Mouse (Mus musculus) kidney, postnatal 25 days (tissue): Measurements from ENCODE around the gene Zfp326.

Source experiments
- DNase-seq, 2 experiments: peaks; one replicate each; pipeline ENCODE4 v3.0.0; 2021; ENCODE audit warnings: mixed read lengths in 2 of 2

The Zfp326 gene

DNA sequence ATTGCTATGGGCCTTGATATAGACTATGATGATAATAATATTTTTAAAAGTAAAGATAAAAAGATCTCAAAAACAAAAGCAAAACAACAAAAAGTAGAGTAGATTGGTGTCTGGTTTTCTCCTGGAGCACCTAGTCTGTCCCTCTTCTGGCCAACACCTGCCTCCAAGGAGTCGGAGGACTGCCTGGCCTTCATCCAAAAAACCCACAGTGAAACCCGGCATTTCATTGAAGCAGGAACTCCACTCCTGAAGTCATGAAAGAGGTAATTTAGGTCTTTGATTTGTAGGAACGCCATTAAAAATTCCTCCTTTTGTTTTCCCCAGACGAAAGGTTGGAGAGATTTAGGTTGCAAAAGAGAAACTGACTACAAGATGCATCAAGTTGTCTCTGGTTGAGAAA, 8.9 kb upstream of the Zfp326 start:
- peak in 1 of 2 experiments; percentile 43 for DNase-seq

DNA sequence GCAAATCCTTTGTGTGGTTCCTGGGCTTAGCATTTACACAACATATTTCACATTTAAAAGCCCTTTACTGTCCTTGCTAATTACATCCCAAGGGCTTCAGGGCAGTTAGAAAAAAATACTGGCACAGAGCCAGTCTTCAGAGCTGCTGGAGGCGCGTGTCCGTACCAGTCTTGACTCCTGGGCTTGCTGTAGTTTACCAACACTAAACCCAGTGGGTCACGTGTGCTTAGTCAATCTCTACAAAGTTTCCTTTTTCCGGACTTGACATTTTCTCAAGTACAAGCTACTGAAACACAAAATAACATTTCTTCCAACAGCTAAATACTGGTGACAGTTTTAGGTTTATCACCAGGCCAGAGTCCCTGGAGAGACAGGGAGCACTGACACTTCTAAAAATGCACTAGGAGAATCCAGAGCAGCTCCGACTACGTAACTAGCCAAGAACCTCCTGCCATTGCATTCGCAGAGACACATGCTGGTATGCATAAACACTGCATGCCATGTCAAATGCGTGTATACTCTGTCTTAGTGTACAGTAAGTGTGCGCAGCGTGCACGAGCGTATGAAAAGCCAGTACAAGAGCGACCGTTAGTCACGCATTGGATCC, 8.4 kb upstream of the Zfp326 start:
- peak; percentile 74 to 80 for DNase-seq

DNA sequence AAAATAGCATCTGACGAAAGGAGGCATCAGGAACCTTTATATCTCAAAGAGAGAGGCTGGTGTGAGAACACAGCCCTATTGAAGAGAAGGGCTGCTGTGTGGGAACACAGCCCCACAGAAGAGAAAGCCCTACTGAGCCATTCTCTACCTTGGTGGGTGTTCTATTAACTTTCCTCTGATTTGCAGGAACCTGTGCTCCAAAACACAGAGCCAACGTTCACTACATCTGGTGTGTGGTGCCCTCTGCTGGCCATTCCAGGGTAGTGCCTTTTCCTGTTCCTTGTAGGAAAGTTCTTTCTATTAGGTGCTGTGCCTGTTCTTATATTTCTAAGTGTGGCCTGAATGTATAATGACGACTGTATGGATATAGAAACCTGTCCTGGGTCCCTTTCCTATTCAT, 7.8 kb upstream of the Zfp326 start:
- DNase-seq, result peak; percentile 84 to 89

DNA sequence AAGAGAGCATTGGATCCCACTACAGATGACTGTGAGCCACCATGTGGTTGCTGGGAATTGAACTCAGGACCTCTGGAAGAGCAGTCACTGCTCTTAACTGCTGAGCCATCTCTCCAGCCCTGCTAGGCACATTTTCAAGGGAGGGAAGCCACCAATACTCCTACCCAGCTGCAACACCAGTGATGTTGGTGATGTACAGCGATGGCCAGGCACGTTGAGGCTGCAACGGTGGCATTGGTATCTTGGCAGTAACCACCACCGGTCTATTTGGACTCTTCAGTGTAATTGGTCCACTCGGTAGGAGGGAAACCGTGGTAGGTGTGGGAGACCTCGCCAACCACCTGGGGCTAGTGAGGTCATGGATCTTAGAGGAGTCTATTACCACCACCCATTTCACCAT, 6.6 kb upstream of the Zfp326 start:
- DNase-seq, result no peak

DNA sequence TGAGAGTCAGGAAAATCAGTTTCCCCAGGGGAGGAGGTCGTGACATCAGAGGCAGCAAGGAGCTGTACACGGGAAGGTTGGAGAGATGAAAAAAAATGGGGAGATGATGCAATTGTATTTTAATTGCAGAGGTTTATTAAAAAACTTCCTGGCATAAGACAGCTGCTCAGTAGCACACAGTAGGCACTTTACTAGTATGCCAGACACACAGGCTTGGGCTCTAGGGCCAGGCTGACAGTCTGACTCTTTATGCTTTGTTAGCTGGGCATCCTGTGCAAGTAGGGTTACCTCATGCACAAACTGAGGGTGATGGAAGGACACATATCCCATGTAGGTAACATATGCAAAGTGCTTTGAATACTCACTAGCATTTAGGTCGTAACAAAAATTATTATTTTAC, 5.2 kb upstream of the Zfp326 start:
- no peak for DNase-seq

DNA sequence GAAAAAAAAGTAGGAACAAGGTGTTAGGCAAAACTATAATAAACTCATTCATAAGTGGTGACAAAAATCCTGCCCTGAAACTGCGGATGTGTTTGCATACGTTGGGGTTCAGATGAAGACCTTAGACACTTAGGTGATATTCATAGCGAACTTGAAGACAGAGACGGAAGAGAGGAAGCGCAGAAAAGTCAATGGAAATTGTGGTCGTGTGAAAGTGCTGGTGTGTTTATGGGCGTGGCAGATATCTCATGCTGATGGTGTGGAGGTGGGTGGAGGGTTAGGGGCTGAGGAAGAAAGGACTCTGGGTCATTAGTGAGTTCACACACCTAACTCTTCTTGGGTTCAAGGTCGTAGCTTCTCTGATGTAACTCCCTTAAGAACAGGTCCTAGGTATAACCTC, 4.2 kb upstream of the Zfp326 start:
- DNase-seq, result no peak

DNA sequence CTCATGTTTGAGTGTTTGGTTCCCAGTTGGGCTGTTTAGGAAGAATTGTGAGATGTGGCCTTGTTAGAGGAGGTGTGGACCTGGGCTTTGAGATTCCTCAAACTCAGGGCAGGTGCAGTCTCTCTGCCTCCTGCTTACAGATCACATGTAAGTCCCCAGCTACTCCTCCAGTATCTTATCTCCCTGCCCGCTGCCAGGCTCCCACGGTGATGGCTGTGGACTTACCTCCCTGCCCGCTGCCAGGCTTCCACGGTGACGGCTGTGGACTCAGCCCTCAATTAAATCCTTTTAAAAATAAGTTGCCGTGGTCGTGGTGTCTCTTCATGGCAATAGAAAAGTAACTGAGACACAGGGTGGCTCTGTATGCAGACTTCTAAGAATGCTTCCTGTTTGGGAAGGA, 3.4 kb upstream of the Zfp326 start:
- DNase-seq, result no peak

DNA sequence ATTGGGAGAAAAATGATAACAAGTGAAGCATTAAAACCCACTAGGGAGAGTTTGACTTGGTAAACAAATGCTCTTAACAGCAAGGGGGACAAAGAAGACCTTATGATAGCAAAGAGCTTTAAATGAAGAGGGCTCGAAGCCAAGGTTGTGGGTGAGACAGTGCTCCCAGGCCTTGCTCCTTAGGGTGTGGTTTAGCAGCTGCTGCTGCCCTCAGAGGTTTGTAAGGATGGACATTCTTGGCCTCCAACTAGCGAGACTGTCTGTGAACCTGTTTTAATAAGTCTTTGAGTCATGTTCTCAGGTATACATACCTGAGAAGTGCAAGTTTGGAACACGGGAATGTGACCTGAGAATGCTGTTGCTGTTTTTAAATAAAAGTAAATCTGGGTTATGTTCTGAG, 2.6 kb upstream of the Zfp326 start:
- no peak for DNase-seq

DNA sequence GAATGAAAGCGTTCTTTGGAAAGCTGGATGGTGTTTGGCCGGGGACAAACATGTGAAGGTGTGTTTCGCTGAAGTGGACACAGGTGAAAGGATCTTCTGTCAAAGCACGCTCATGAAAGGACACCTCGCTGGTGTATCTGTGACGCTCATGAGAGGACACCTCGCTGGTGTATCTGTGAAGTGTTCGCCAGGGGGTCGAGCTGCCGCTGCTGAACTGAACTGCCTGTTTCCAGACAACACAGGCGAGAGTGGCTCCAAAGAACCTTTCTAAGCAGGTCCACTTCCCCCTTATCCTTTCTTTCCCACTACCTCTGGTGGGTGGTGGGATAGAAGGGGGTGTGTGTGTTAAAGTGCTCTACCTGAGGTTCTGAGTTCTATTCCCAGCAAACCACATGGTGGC, 1.9 kb upstream of the Zfp326 start:
- no peak for DNase-seq

DNA sequence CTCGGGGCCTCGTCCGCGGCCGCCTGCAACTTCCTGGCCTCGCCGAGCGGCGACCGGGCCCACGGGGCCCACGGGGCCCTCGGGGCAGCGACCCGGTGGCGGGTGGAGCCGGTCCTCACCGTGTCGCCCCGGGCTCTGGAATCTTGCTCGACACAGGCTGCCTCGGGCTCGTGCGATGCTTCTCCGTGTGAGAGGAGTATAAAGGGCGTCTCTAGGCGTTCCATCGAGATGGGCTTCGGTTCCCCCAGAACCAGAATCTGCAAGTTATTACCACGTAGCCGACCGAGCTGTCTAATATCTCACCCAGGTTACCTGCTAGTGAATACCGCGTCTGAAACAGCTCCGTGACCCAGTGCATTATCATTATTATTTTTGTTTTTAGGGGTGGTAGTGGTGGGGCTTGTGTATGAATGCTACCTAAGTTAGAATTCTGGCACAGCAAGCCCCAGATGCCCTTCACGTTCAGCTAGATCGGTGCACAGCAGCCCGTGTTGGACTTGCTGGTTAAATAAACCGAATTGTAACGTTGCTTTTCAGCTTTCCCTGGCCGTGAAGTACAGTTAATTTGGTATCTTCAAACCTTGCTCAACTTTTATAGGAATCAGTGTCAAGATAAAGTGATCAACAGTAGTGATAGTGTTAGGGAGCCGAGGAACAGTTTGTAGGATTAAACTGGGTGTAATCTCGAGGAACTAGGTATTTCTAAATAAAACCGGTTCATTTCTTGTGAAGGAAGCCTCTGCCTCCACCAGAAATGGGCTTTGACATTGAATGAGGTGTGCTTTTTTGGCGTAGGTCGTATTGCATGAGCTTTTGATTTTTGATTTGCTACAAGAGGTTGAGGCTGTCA, 785 bp downstream of the Zfp326 start:
- peak in 1 of 2 experiments; percentile 19 for DNase-seq

DNA sequence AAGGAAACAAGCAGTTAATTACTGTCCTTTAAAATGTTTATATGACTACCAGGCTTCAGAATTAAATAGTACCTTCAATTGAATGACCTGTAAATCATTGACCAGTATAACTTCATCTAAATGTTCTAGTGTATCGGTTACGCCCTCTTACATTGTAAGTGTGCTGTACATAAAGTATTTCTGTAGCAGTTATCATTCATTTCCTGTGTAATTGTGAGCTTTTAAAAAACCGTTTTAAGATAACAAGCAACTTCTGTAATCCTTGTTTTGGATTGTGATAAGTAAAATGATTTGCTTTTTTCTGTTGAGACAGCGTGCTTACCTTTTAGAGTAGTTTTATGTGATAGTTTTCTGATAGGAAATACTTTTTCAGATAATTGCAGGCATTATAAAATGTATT, 11.0 kb downstream of the Zfp326 start:
- DNase-seq, result no peak

DNA sequence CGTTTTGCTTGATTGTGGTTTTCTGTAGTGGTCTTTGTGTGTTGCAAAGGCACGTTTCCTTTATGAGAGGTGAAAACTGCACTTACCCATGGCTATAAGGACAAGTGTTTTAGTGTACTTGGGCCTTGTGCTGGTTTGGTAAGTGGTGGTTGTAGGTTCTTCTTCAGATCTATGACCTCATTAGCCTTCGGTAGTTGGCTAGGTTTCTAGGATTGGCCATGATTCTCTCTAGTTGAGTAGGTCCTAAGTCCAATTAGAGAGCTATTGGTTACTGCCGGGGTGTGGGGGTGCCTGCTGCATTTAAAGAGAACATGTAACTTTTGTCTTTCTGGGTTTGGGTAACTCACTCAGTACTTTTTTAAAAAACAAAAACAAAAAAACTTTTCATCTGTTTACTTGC, 21.8 kb downstream of the Zfp326 start:
- DNase-seq, result peak in 1 of 2 experiments; percentile 9

DNA sequence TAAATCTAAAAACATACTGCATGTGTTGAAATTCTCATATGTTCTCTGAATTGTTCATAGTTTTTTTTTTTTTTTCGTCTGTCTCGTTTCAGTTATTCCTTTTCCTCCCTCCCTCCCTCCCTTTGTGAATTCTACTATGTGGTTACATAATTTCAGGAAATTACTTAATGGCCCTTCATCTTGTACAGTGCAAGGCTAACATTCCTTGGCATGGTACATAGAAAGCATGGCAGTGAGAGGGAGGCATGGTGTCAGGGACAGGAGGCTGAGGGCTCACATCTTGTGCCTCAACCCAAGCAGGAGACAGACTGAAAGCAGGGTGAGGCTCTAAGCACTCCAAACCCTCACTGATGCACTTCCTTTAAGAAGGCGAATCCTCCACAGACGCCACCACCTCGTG, 32.8 kb downstream of the Zfp326 start:
- no peak for DNase-seq

DNA sequence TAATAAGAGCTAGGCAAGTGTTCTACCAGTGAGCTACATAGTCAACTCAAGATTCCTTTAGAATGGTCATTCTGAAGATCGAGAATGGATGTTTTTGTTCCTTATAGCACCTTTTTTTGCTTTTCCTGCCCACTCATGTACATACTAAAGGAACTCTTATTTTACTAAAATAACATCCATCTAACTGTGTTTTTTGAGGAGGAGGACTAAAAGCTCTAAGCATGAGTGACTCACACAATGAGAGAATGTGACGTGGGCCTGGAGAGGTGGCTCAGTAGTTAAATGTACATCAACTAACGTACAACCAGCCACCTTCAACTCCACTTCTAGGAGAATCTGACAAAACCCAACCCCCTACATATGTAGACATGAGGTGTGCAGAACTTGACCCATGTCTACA, 33.3 kb downstream of the Zfp326 start:
- no peak for DNase-seq

DNA sequence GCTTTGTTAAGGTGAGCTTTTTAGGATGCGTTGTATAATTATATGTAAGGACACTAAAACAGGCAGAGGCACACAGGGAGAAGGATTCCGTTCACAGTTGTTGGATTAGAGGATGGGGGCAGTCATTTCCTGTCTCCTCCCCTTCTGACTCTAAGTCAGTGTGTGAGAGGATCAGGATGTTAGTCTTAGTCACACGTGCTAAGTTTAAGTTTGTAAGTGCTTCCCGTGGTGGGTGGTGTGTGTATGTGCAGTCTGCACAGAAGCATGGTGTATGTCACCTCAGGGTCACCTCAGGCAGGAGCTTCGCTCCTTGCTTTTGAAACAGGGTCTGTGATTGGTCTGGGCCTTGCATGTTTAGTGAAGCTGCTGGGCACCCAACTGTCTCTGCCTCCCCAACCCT, 35.1 kb downstream of the Zfp326 start:
- no peak for DNase-seq

DNA sequence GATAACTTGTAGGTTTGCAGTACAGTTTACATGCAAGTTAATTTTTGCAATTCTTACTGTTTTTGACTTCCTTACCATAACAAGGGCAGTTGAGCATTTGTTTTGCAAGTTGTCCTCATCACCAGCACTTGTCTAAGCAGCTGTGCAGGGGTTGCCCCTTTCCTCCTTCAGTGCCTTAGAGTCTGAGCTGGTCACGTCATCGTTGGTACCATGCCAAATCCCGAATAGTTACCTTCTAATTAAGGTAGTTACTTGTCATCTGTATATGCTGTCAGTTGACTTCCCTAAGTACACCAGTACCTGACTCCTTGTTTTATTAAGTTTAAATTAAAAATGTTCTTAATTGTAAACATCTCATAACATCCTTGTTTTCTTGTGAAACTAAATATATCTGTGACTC, 41.0 kb downstream of the Zfp326 start:
- DNase-seq, result no peak

DNA sequence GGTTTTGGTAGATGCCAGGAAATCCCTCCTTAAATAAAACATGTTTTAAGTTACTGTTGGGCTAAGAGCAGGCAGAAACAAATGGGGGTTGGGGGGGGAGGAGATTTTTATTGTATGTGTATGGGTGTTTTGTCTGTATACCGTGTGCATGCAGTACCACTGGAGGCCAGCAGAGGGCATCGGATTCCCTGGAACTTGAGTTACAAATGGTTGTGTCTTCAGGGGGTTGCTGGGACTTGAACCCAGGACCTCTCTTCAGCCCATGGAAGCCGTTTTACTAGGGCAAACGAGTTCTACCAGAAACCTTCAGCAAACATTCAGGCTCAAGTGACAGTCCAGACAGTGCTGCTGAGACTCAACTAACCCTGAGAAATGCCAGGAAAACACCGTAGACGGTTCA, 41.9 kb downstream of the Zfp326 start:
- DNase-seq, result peak in 1 of 2 experiments; percentile 22

DNA sequence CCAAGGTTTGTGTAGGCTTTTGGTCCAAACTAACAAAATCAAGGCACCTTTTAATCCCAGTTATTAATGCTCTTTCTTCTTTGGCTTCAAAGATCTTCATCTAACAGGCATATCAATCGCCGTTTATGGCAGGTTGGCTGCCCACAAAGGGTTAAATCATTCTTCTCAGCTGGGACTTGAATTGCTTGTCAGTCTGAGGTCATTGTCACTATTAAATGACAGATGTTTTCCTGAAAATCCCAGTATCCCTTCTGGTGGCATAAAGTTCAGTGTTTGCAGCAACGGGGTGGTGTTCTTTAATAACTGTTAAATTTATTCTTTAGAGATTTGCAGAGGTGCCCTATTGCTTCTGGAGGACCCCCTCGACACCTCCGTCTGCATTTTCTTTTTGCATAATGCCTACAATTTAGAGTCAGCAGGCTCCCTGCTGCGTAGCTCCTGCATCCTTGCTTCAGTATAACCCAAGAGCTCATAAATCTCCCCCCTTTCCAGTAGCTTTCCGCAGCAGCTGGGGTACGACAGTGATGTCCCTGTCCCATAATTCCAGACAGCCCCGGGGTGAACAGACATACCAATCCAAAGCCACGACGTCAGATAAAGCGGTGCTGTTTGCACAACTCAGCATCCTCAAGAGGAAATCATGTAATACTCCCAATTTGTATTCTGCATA, 46.6 kb downstream of the Zfp326 start:
- DNase-seq, result no peak

DNA sequence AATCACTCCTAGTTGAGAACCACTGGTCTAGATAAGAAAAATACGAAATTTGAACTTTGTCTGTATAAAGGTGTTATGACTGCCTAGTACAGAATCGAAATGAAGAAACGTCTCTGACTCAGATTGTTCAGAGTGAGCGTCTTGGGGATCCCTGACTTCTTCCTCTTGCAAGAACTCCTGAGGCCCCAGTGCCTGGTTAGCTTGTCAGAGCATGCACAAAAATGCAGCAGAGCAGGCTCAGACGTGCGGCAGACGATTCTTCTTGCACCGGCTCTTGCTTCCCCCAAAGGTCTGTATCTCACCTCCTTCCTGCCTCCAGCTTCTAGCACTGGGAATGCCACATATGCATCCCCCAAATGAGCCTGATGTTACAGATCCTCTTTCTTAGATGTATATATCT, 48.0 kb downstream of the Zfp326 start:
- no peak for DNase-seq

DNA sequence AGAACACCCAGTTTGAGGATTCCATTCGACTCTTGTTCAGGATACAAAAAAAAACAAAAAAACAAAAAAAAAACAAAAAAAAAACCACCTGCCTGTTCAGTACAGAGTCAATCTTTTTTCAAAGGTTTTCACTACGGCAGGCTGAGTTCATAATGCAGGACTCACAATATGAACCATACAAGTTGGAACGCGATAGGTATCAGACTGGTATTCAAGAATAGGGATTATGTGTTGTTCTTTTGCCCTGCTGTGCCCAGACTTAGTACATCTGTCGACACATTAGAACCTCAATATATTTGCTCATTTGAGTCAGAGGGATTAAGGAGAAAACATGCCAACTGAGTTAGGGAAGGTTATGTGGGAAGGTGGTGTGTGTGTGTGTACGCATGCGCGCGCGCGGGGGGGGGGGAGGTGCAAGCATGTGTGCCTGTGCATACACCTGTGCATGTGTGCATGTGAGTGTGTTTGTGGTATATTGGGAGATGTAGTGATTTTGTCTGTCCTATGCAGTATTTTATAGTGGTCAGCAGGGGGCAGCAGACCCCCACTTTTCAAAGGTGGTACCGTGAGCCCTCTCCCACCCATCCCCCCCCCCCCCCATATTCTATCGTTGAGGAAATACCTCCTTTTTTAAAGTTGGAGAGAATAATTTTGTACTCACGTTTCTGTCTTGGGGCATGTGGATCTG, 49.3 kb downstream of the Zfp326 start:
- no peak for DNase-seq

DNA sequence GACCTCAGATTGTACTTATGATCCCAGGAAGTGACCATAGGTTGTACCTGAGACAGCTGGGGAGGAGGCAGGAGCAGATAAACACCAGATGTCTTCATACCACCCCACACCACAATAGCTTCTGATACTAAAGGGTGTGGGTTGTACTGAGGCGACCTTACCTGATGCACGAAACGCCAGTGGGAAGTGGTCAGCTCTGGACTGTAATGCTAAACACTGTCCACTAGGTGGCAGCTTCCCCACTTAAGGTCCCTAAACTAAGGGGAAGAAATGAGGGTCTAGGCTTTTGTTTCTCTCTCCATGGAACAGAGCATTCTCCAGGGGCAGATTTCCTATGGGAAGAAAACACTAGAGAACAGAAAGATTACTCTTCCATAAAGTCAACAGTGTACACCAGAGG, 53.9 kb downstream of the Zfp326 start:
- peak in 1 of 2 experiments; percentile 11 for DNase-seq

DNA sequence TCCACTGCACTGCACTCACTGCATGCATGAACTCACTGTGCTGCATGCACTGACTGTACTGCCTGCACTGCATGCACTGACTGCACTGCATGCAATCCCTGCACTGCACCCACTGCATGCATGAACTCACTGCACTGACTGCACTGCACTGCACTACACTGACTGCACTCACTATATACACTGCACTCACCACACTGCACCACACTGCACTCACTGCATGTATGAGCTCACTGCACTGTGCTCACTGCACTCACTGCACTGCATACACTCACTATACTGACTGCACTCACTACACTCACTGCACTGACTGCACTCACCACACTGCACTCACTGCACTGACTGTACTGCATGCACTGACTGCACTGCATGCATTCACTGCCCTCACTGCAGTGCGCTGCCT, 56.0 kb downstream of the Zfp326 start:
- no peak for DNase-seq

DNA sequence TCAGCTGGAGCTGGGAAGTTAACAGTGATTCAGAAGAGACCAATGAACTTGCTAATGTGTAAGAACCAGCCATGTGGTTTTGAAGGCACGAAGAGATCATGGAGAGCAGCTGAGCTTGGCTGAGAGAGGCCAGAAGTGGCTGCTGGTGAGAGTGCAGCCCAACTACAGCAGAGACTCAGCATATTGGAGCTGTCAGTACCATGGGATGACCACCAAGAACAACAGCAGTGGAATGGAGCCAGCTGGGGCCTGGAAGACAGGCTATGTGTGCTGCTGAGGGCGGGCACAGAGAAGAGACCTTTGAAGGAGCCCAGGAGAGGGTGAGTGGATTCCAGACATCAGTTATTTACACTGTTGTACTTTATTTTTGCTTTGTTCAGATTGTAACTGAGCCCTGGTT, 65.6 kb downstream of the Zfp326 start:
- DNase-seq, result no peak
